Mouse (Mus musculus) lung, embryonic 14.5 days (tissue): ENCODE data around the gene Dusp6. TPM values are rescaled to one million over a fixed set of nuclear protein-coding genes. Genes with fewer than 3 reads are reported as not detected.
A peak's percentile ranks its signal among the peaks of the same experiment; 100 is the strongest.

Source experiments
- ATAC-seq: fragments of 200-750 bp; cut with Nextera tagmentation; 2 replicates; pipeline ENCODE4 v1.8.0; 2017; ENCODE audit warnings: mild to moderate bottlenecking, moderate TSS enrichment, moderate library complexity; ENCODE audit not compliant: insufficient read depth
- DNase-seq: peaks from one replicate; pipeline ENCODE4 v3.0.0-alpha.2; 2015
- H3K27ac ChIP-seq: fragments of 300-500 bp; sonication (generic); 2 replicates; pipeline ENCODE4 v1.5.1; 2014; ENCODE audit warnings: low read depth, mild to moderate bottlenecking, moderate library complexity
- H3K27me3 ChIP-seq: fragments of 300-500 bp; sonication (generic); 2 replicates; pipeline ENCODE4 v1.6.1; 2014; ENCODE audit warnings: low read length, control low read depth; ENCODE audit not compliant: insufficient read depth
- H3K36me3 ChIP-seq: fragments of 300-500 bp; sonication (generic); 2 replicates; pipeline ENCODE4 v1.6.1; 2014; ENCODE audit warnings: control low read depth; ENCODE audit not compliant: insufficient read depth
- H3K4me1 ChIP-seq: fragments of 300-500 bp; sonication (generic); 2 replicates; pipeline ENCODE4 v1.6.1; 2014; ENCODE audit warnings: antibody characterized with exemption, control low read depth; ENCODE audit not compliant: insufficient read depth
- H3K4me2 ChIP-seq: fragments of 300-500 bp; sonication (generic); 2 replicates; pipeline ENCODE4 v1.6.1; 2014; ENCODE audit warnings: mild to moderate bottlenecking
- H3K4me3 ChIP-seq: fragments of 300-500 bp; sonication (generic); 2 replicates; pipeline ENCODE4 v1.5.1; 2014; ENCODE audit warnings: low read depth, low read length
- H3K9ac ChIP-seq: fragments of 300-500 bp; sonication (generic); 2 replicates; pipeline ENCODE4 v1.6.1; 2014
- H3K9me3 ChIP-seq: fragments of 300-500 bp; sonication (generic); 2 replicates; pipeline ENCODE4 v1.6.1; 2016; ENCODE audit warnings: low read depth, low read length, control low read depth
- CTCF ChIP-seq: IDR thresholded peaks from 2 replicates; pipeline ENCODE4 v1.5.1; 2016; ENCODE audit warnings: antibody characterized with exemption, low read depth
- WGBS: fragments of 180-500 bp; shearing (Covaris S2); extraction: QIAGEN DNeasy Blood & Tissue Kit; methylation state at CpG from one replicate; pipeline ENCODE4 v1.1.7; 2014; 5-methylcytosine and 5-hydroxymethylcytosine counted together
- polyA plus RNA-seq: library from polyadenylated mRNA; unstranded; fragments of >200 nt; fragmentation: Nextera tagmentation; extraction: Ambion mirVana; gene quantifications from 2 replicates; pipeline ENCODE4 v1.2.1, GENCODE M21; 2014

The Dusp6 gene
- polyA plus RNA-seq, 1 experiment from 2014 or later: 76.8 TPM

- Histone ChIP-seq H3K4me3 (no peak overlapping the region), H3K27ac (no peak overlapping the region), H3K27me3 (no peaks in the 10 kb centered on the region), H3K4me1 (peaks cover 13% of the 10 kb centered on the region), H3K36me3 (no peaks in the 10 kb centered on the region), H3K9ac (no peak overlapping the region), H3K4me2 (peak overlapping the region; percentile 45), H3K9me3 (no peaks in the 10 kb centered on the region)
- 36% methylated on average over 6 of the region's 6 CpGs for WGBS
- DNase-seq (no peak), ATAC-seq (no peak)
- TF ChIP-seq CTCF: no peak
Measured at GRCm38 (mm10) chr10:99287206-99287605, 24.2 kb downstream of the Dusp6 start.

GRCm38 (mm10) chr10:99289176-99289575 is 26.1 kb downstream of the Dusp6 start:
- H3K27me3 ChIP-seq: no peaks in the 10 kb centered on the region
- no peak overlapping the region for H3K9ac ChIP-seq
- H3K27ac ChIP-seq: no peak overlapping the region
- peaks cover 13% of the 10 kb centered on the region for H3K4me1 ChIP-seq
- no peaks in the 10 kb centered on the region for H3K9me3 ChIP-seq
- H3K4me2 ChIP-seq: no peak overlapping the region
- no peak overlapping the region for H3K4me3 ChIP-seq
- 81% methylated on average over 5 of the region's 5 CpGs for WGBS
- no peak for TF ChIP-seq CTCF
- H3K36me3 ChIP-seq: no peaks in the 10 kb centered on the region
- ATAC-seq (no peak), DNase-seq (no peak)

GRCm38 (mm10) chr10:99293111-99293640 is 30.1 kb downstream of the Dusp6 start:
- Histone ChIP-seq H3K9me3 (no peaks in the 10 kb centered on the region), H3K4me2 (no peak overlapping the region), H3K9ac (no peak overlapping the region), H3K27ac (no peak overlapping the region), H3K4me3 (no peak overlapping the region), H3K27me3 (no peaks in the 10 kb centered on the region), H3K36me3 (no peaks in the 10 kb centered on the region), H3K4me1 (peaks cover 3% of the 10 kb centered on the region; the same call in 1 of the 2 replicates)
- TF ChIP-seq CTCF: no peak
- DNase-seq: no peak
- no peak for ATAC-seq
- WGBS: 79% methylated on average over 3 of the region's 3 CpGs

DNA sequence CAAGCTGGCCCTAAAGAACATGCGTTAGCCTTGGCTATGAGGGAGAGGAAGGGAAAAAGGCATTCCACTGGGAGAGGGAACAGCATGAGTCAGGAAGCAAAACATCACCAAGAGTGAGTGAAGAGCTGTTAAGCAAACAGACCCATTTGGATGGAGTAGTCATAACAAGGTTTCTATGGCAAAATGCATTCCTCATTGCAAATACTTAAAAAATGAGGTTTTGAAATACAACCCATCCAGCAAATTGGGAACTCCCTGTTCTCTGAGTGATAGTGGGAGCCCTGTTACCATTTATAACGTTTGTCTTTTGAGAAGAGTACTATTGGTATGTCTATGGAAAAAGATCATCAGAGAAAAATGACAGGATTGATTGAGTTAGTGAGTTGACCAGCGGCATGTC is 34.7 kb downstream of the Dusp6 start:
- Histone ChIP-seq H3K4me3 (no peak overlapping the region), H3K4me2 (no peak overlapping the region), H3K27ac (no peak overlapping the region), H3K4me1 (peaks cover 9% of the 10 kb centered on the region), H3K9me3 (no peaks in the 10 kb centered on the region), H3K36me3 (no peaks in the 10 kb centered on the region), H3K27me3 (no peaks in the 10 kb centered on the region), H3K9ac (no peak overlapping the region)
- DNase-seq (peak; percentile 62), ATAC-seq (peak; percentile 25; the same call in 1 of the 2 replicates)
- no peak for TF ChIP-seq CTCF
- 28% methylated on average over 3 of the region's 3 CpGs for WGBS

DNA sequence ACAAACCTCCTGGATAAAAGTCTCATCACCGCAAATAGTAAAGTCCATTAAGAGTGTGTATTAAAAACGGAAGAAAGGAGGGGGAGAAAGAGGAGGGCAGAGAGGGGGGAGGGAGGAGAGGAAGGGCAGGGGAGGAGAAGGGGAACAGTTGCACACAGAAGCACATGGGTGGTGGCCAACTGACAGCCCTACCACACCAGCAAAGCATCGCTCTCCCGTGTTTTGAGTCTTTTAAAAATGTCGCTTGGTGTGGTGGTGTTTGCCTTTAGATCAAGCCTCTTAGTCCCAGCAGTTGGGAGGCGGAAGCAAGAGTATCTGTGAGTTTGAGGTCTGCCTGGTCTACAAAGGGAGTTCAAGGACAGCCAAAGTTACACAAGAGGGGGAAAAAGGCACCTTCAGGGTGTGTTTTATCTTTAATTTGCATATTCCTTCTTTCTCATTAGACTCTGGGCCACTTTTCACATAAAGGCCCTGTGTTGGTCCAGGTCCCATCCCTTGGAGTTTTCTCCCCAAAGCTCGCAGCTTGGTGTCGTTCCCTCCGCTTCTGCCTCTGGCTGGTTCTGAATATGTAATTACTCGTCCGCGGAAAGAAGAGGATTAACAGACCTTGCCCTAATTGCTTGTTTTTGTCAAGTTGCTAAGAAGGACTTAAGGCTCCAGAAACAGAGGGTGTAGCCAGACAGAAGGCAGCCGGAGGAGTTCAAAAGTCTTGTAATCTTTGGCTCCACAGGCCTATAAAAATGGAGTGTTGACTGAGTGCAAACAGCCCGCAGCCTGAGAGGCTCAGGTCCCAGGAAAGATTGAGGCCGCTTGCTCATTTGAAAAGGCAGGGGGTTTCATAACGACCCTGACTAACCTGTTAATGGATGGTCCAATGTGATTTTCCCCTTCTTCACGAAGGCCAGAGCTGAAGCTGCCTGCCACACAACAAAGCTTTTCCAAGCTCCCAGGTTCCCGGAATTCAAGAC is 35.6 kb downstream of the Dusp6 start:
- Histone ChIP-seq H3K4me3 (no peak overlapping the region), H3K9ac (no peak overlapping the region), H3K27me3 (no peaks in the 10 kb centered on the region), H3K27ac (peak overlapping the region; percentile 89), H3K4me1 (peaks cover 9% of the 10 kb centered on the region), H3K36me3 (no peaks in the 10 kb centered on the region), H3K4me2 (peak overlapping the region; percentile 44), H3K9me3 (no peaks in the 10 kb centered on the region)
- no peak for TF ChIP-seq CTCF
- ATAC-seq: peak; percentile 96
- 10% methylated on average over 18 of the region's 18 CpGs for WGBS
- DNase-seq: peak; percentile 98

GRCm38 (mm10) chr10:99299303-99299702 is 36.3 kb downstream of the Dusp6 start:
- DNase-seq (peak; percentile 46), ATAC-seq (peak; percentile 42; the same call in 1 of the 2 replicates)
- WGBS: 20% methylated on average over 9 of the region's 9 CpGs
- Histone ChIP-seq H3K36me3 (no peaks in the 10 kb centered on the region), H3K4me1 (peaks cover 9% of the 10 kb centered on the region), H3K4me2 (peak overlapping the region; percentile 44), H3K9me3 (no peaks in the 10 kb centered on the region), H3K27ac (peak overlapping the region; percentile 89), H3K4me3 (no peak overlapping the region), H3K9ac (no peak overlapping the region), H3K27me3 (no peaks in the 10 kb centered on the region)
- TF ChIP-seq CTCF: no peak

DNA sequence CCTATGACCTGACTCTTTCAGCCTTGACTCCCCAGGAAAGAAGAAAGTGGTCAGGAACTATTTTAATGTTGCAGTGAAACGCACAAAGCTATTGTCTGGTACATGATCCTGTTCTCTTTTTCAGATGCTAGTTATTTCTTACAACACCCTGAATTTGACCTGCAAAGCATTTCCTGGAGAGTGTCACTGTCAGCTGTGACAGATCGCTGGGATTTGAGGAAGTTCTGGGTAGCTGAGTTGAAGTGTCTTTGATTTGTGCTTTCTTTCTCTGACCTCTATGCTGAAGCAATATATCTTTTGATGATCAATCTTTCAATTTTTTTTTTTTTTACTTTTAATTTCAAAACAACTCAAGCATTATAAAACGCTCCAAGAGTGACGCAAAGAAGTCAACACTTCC is 39.0 kb downstream of the Dusp6 start:
- no peaks in the 10 kb centered on the region for H3K36me3 ChIP-seq
- H3K4me1 ChIP-seq: peaks cover 9% of the 10 kb centered on the region
- no peak for TF ChIP-seq CTCF
- no peaks in the 10 kb centered on the region for H3K27me3 ChIP-seq
- no peak overlapping the region for H3K27ac ChIP-seq
- ATAC-seq (no peak), DNase-seq (peak; percentile 46)
- H3K4me3 ChIP-seq: no peak overlapping the region
- WGBS: 36% methylated on average over 4 of the region's 4 CpGs
- no peak overlapping the region for H3K9ac ChIP-seq
- H3K9me3 ChIP-seq: no peaks in the 10 kb centered on the region
- no peak overlapping the region for H3K4me2 ChIP-seq
